Mouse (Mus musculus) frontal cortex, postnatal 14 days (tissue): ENCODE results near the gene Mc3r.
A peak's percentile ranks its signal among the peaks of the same experiment; 100 is the strongest.

ENCODE experiments used
- DNase-seq, 2 experiments: peaks; one replicate each; pipeline ENCODE4 v3.0.0; 2022; ENCODE audit warnings: low spot score in 2 of 2

Mc3r gene

DNA sequence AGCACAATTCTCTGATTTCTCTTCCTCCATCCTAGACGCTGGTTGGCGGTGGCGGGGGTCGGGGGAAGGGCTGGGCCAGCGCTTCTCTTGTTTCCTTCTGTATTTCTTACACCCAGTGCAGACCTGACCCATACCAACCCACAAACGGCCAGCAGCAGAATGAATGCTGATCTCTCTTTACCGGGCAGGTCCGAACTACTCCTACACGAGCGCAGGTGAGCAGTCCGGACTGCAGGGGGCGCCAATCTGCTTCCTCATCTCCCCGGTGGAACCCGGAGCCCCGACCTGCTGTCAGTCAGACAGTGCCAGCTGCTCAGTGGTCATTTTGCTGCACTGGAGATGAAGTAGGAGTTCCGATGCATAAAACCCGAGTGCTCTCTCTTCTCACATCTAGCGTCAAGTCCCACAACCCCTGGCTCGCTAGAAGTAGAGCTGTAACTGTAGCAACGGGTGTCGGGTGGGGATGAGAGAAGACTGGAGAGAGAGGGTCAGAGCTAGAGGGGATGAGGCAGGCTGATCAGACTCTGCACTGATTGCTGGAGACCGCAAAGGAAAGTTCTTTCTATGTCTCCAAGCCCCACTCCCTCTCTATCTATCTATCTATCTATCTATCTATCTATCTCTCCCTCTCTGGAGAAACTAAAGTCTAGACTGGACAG, at the start of gene Mc3r:
Mc3r (plus strand) TSS at position 387 of the 659 bp plus-strand sequence.
- peak; percentile 34 to 64 for DNase-seq

DNA sequence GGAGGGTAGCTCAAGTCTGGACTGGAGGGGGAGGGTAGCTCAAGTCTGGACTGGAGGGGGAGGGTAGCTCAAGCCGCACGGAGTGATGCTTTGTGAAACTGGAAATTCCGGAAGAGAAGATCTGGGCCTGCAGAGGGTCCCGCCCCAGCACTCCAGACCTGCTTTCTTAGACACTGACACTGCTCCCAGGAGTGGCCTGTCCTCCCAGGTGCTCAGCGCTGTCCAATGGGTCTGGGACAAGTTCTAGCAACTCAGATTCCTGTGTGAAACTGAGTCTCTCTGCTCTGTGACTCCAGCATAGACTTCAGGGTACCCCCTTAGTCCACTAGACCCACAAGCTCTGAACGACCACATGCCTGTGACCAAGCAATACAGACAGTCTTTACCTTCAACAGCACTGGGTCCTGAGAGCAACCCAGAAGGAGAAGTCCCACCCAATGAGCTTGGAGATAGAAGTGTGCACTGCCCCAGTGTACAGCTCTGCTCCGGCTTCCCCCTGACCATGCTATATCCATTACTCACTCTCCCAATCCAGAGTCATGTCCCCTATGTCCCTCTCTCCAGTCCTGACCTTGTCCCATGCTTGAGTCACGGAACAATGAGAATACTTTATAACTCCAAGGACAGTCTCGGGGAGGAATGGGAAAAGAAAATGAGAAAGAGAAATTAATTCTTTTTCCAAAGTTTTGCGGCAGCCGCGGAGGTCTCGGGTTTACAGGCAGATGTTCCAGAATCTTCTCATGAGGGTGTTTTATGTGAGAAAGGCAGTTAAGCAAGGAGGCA, 46.1 kb upstream of the Mc3r start:
- DNase-seq: no peak

DNA sequence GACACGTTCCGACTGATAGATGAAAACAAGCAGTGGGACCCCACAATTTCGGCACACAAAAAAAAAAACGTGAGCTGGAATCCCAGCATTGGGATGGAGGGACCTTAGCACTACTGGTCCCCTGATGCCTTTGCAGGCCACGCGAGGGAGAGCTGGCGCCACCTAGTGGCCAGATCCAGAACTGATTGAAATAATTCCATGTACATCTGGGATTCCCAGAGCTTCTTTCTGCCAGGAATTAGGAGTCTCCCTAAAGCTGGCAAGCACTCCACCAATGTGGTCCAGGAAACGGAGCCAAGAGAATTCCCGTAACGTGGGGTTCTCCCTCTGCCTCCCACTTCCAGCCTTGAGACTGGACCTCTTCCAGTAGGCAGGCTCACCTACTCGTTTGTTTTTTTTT, 41.3 kb upstream of the Mc3r start:
- DNase-seq: peak; percentile 76 to 91

DNA sequence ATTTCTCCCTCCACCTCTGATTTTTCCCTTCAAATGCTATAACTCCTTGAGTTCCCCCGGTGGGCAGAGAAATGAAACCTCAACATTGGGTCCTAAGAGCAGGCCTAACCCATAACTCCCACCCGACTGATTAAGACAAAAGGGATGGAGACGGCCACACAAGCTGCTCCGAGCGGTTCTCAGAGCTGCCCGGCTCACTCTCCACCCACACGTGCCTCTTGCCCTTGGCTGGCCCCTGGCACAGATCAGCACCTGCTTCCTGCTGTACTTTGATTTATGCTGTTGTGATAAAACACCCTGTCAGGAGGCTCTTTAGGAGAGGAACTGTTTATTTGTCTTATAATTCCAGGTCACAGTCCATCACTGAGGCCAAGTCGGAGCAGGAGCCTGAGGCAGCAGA, 34.8 kb upstream of the Mc3r start:
- no peak for DNase-seq

DNA sequence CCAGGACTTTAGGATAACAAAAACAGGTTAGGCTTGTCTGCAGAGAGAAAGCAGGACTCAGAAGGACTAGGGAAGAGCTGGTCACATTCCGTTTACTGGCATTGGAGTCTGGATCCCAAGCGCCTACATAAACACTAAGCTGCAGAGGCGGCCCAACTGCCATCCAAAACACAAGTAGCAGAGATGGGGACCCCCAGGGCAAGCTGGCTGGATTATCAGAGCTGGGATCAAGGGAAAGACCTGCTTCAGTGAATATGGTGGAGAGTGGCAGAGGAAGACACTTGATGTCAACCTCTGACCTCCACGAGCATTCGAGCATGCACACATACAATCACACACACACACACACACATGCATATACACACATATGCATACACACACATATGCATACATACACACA, 34.0 kb upstream of the Mc3r start:
- no peak for DNase-seq

DNA sequence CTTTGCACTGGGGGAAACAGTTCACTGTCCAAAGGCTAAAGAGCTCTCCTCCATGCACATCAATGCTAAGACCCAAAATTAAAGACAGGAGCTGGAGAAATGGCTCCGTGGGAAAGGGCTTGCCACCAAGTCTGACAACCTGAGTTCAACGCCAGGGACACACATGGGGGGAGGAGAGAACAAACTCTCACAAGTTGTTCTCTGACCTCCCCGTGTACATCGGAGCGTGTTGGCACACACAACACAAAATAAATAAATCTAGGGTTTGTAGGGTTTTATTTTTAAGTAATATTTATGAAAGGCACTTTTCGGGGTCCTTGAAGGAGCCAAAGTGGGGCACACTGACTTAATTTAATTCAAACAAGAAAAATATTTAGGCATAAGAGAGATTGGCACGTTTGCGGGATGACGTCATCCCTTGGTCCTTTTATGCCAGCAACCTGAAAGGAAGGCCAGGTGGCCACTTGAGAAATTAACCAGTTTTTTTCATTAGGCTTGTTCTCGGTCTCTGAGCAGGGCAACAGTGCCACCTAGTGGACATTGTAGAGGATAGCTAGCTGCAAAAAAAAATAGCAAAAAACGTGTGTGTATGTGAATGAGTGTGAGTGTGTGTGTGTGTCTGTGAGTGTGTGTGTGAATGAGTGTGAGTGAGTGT, 32.7 kb upstream of the Mc3r start:
- DNase-seq: peak in 1 of 2 experiments; percentile 30

DNA sequence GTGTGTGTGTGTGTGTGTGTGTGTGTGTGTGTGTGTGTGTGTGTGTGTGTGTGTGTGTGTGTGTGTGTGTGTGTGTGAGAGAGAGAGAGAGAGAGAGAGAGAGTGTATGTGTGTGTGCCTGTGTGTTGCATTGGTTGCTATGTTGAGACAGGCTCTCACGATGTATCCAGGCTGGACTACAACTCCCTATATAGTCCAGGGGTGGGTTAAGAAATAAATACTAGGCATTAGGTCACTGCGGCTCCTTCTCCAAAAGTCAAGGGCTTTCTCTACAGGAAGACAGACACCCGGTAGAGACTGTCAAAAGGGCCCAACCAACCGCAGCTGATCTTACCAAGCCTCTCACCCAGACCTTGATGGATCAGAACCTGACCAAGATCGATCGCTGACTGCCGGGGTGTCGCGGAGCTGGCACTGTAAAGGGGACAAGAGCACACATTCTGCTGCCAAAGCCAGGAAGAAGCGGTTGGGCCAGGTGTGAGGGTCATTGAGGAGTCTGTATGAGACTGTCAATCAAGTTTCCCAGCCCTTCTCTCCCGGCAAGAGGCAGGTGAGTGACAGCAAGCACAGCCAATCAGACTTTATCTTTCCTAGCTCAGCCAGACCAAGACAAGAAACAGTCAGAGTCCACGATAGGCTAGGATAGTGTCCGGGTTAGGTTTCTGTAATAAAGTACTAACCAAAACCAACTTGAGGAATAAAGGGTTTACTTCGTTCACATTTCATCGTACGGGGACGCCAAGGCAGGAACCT, 32.0 kb upstream of the Mc3r start:
- no peak for DNase-seq

DNA sequence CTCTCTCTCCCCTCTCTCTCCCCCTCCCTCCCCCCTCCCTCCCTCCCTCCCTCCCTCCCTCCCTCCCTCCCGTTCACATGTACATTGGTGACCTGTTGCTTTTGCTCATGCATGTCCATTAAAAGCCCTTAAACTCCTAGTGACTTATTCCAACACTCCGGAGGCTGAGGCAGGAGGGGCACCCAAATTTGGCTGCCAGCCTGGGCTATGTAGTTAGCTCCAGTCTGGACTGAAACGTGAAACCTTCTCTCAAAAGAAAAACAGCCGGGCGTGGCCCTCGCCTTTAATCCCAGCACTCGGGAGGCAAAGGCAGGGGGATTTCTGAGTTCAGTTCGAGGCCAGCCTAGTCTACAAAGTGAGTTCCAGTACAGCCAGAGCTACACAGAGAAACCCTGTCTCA, 30.4 kb upstream of the Mc3r start:
- DNase-seq: no peak

DNA sequence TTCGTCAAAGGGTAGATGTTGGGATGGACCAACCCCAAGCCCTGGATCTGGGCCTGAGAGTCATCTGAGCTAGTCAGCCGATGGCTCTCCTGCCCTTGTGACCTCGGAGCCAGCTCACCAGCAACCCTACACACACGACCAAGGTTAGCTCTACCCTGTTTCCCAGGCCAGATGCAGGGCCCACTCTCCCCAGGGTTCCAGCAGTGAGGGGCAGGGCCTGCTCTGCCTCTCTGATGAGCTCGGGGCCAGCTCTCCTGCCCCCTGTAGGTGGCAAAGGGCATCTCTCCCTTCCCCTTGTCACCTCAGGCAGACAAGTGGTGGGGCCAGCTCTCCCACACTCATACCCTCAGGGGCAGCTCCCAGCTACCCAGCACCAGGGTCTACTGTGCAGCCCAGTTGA, 29.1 kb upstream of the Mc3r start:
- no peak for DNase-seq

DNA sequence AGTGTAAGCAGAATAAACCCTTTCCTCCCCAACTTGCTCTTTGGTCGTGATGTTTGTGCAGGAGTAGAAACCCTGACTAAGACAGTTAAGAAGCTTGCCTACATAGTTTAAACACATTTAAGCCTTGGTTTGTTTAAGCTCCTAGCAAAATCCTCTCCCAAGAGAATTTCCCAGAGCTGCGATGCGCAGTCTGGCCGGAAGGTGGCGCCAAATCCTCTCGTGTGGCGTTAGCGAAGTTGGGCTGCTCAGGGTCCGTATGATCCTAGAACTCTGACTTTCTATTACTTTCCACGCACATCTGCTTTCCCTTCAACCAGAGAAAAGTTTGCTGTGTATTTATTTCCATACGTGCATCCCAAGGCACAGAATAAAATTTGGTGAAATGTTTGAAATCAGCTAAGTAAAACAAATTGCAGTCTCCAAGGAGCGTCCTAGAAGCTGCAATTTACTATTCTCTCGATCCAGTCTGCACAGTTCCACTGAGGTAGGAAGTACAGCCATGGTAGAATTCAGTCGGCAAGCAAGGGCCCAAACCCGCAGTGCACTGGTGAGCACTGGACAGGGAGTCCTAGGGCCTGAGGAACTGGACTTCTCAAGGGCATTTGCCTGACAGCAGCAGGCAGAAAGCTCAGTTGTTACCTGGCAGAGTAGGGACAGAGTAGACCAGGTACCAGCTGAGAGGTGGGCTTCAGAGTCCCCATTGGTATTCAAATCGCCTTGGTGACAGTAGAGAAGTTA, 26.5 kb upstream of the Mc3r start:
- peak in 1 of 2 experiments; percentile 74 for DNase-seq

DNA sequence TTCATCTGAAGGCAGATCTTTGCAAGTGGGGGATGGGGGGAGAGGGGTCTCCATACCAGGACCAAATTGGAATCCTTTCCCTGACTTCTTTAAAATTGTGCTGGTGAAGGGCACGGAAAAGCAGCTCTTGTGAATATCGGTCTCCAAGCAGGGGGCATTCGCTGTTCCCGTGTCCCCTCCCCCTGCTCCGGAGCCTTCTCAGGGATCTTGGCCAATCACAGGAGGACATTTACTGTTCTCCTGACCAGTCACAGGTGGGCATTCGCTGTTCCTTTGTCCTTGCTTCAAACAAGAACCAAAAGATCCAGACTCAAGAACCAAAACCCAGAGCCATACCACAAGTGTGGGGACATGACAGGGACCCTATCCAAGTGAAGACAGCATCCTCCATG, 25.9 kb upstream of the Mc3r start:
- peak in 1 of 2 experiments; percentile 25 for DNase-seq

DNA sequence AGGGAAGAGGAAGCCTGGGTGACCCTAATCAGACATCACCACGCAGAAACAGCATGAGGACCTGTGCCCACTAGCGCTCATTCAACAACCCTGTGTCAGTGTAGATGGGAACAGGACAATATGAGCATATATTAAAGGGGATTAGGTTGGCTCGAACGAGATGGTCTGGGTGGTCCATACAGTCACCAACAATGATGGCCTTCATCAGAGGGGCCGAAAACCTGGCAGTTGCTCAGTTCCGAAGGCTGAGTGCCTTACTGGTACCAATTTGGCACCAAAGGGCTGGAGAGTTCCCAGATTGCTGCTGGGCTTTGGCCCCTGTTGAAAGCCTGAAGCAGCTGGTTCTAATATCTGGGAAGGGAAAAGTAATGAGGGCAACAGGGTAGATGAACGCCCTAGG, 25.4 kb upstream of the Mc3r start:
- DNase-seq: peak; percentile 10 to 36

DNA sequence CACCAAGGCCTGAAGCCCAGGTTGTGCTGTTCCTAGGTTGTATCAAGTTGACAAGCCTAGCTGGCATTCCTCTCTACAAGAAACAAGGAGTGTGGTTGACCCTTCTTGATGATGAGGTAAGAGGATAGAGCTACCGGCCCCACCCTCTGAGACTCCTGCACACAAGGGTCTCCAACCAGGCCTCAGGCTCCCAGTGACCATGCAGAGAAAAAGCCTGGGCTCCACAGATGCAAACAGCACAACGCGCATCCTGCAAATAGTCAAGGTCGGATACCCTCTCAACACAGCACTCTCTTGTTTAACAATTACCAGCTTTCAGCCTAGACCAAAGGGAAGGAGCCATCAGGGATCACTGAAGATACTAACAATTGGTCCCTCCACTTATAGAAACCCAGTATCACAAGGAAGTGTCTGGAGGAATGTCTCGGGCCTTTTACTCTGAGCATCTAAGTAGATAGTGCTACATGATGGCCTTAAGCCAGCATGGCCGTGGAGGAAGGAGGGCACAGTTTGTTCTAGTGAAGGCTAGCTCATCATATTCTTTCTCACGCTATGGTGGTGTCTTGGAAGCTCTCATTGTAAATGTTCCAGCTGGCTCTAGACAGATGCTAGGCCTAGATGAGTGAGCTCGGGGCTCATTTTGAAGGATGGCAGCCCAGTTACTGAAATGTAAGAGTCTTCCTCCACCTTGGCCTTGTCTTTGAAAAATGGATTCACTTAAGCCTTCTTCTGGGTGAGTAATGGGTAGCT, 24.7 kb upstream of the Mc3r start:
- DNase-seq: peak in 1 of 2 experiments; percentile 2

DNA sequence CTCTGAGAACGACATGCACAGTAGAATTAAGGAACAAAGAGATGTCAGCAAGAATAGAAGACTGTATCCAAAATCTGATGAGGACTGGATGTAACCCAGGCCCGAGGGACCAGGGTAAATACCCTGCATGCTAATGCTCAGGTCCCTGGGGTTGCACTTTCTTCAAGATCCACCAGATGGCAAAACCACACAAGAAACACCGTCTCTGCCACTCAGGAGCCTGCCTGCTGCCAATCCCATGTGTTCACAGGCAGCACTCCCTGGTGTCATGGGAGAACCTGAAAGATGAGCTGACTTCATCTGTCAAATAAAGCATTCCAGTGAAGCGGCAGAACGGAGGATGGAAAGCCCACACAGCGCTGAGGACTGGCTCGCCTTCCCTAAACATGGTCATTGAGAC, 21.3 kb upstream of the Mc3r start:
- peak; percentile 46 to 59 for DNase-seq

DNA sequence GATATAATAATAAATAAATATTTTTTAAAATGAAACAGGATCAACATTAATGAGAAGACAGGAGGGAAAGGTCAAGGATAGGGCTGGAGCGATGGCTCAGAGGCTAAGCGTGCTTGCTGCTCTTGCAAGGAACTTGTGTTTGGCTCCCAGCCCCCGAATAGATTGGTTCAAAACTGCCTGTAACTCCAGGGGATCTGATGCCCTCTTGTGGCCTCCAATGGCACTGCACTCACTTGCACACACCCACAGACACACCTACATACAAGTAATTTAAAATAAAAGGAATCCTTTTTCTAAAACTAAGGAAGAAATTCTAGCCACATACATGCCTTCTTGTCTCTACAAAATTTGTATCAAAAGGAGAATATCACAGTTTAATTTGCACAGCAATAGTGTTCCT, 20.5 kb upstream of the Mc3r start:
- peak in 1 of 2 experiments; percentile 2 for DNase-seq

DNA sequence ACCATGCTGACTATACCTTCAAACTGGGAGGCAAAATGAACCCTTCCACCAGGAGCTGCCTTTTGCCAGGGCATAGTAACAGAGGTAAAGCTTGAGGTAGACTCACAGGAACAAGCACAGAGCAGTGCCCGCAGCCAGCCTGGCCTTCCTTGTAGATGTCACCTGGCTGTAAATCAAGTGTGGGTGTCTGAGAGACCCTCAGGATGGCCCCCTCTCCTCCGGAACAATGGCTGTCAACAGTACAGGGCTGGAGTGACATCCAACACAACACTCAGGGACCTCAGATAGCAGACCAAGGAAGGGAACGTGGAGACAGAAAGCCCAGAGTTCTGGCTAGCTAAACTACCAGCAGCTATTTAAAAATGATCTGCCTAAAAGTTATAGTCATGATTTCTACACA, 19.1 kb upstream of the Mc3r start:
- peak in 1 of 2 experiments; percentile 2 for DNase-seq

DNA sequence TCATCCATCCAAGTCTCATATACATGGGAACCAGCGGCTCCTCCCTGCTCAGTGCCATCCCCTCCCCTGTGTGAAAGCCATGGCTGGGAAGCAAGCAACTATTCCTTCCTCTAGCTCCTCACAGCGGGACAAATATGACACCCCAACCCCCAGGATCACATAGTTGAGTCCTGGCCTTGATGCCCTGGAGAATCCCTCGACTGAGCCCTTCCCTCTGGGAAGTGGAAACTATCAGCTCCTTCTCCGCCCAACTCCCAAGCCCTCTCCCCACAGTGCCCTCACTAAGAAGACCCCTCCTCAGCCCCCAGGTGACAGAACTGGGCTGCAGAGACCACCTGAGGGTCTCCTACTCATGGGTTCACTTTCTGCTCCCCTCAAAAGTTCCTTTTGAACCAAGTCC, 18.2 kb upstream of the Mc3r start:
- DNase-seq: no peak

DNA sequence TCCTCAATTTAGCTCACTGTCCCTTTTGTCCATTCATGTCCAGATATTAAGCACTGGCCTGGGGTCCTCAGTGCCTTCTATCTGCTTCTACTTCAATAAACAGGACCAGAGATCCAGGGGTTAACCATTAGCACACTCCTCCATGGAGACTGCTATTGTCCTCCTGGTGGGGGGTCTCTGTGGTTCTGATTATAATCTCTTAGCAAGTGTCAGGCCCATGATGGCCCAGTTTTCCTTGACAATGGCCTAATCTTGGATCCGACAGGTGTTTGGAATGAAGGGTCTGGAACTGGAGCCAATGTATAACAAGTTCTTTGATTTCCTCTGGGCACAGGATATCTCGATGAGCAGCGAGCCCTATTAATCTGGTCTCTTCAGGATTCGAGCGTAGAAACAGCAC, 10.1 kb upstream of the Mc3r start:
- no peak for DNase-seq

DNA sequence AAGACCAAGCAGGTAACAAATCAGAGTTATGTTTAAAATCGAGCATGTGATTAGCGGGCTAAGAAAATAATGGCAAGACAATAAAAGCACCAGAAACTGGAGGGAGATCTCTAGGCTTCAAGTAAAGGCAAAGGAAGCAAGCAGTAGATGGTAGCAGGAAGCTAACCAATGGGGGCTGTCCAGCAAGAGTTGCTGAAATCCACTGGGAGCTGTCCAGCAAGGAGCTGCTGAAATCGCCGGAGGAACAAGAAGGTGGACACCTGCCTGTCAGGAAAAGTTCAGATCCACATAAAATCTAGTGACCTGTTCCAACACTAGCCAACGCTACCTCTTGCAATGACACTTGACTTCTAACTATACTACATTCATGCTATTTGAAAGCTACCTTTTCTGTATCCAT, 7.3 kb upstream of the Mc3r start:
- no peak for DNase-seq

DNA sequence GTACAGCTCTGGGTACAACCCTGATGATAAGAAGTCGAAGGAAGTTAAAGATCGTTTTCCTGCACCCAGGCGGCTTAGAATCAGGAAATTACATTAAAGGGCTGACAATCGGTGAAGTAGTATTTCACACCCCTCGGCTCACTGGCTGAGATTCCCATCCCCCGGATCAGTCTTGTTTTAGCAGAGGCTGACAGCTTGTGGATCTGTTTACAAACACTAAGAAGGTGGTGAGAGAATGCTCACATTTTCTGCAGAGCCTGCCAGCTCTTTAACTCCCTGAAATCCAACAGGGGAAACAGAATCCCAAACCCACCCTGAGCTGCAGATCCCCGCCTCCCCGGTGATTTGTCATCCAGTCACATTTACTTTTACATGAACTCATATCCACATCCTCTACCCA, 2.8 kb upstream of the Mc3r start:
- DNase-seq: no peak

DNA sequence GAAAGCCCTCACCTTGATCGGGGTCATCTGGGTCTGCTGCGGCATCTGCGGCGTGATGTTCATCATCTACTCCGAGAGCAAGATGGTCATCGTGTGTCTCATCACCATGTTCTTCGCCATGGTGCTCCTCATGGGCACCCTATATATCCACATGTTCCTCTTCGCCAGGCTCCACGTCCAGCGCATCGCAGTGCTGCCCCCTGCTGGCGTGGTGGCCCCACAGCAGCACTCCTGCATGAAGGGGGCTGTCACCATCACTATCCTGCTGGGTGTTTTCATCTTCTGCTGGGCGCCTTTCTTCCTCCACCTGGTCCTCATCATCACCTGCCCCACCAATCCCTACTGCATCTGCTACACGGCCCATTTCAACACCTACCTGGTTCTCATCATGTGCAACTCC, 1.0 kb downstream of the Mc3r start:
- DNase-seq: no peak
